22 mouse cellular contexts compared by ENCODE assay signal in genomic region chr14:77577481-77578251, GRCm38 (mm10).
DNase-seq lines count a peak whose midpoint lies in the region; ATAC-seq and TF ChIP-seq lines count a peak whose summit lies in the region.
"Had no signal": no experiment of that assay in that cellular context is flagged by ENCODE, and none has a peak within 500 bp of the region (broad histone marks: within the 10 kb centered on the region; RNA-seq: fewer than 3 reads in every experiment).

No protein-coding gene starts in this region.

- H3K4me3 ChIP-seq in forebrain, embryonic 13.5 days: no peak overlapping the region
- H3K4me3 ChIP-seq in forebrain, embryonic 11.5 days (ENCODE audit: low read depth, low read length): no peak overlapping the region
- H3K4me3 ChIP-seq in hindbrain, embryonic 16.5 days (ENCODE audit: low read length): no peak overlapping the region
- no peak overlapping the region for H3K4me3 ChIP-seq in hindbrain, postnatal 0 days (ENCODE audit: low read length)
- no peak overlapping the region for H3K4me3 ChIP-seq in limb, embryonic 13.5 days
- no peak overlapping the region for H3K4me3 ChIP-seq in limb, embryonic 10.5 days
- no peak overlapping the region for H3K4me3 ChIP-seq in forebrain, embryonic 16.5 days (replicated peaks; ENCODE audit: low read length)
- H3K4me3 ChIP-seq: embryonic facial prominence, embryonic 10.5 days; intestine, embryonic 15.5 days; limb, embryonic 15.5 days; liver, embryonic 15.5 days; midbrain, embryonic 10.5 days; neural tube, embryonic 13.5 days had no signal

- H3K4me1 ChIP-seq in forebrain, embryonic 13.5 days: peaks cover 54% of the 10 kb centered on the region
- peaks cover 10% of the 10 kb centered on the region; the same call in 1 of the 2 replicates for H3K4me1 ChIP-seq in forebrain, embryonic 11.5 days (replicated peaks; ENCODE audit: control insufficient read depth, insufficient read depth, low read length)
- H3K4me1 ChIP-seq in hindbrain, embryonic 16.5 days (ENCODE audit: control insufficient read depth, insufficient read depth, low read depth, low read length): peaks cover 5% of the 10 kb centered on the region
- H3K4me1 ChIP-seq in hindbrain, postnatal 0 days (ENCODE audit: insufficient read depth, low read length): no peaks in the 10 kb centered on the region
- H3K4me1 ChIP-seq in limb, embryonic 13.5 days: peaks cover 42% of the 10 kb centered on the region
- H3K4me1 ChIP-seq in limb, embryonic 10.5 days: peaks cover 37% of the 10 kb centered on the region
- peaks cover 51% of the 10 kb centered on the region for H3K4me1 ChIP-seq in forebrain, embryonic 16.5 days (replicated peaks; ENCODE audit: control insufficient read depth, insufficient read depth, low read length)
- H3K4me1 ChIP-seq: liver, embryonic 15.5 days had no signal

- H3K9me3 ChIP-seq in forebrain, embryonic 13.5 days (replicated peaks): no peaks in the 10 kb centered on the region
- H3K9me3 ChIP-seq in forebrain, embryonic 11.5 days (ENCODE audit: control insufficient read depth, low read length): no peaks in the 10 kb centered on the region
- no peaks in the 10 kb centered on the region for H3K9me3 ChIP-seq in hindbrain, embryonic 16.5 days (ENCODE audit: control insufficient read depth, low read length)
- H3K9me3 ChIP-seq in hindbrain, postnatal 0 days (ENCODE audit: low read length): no peaks in the 10 kb centered on the region
- 0 out of 2 replicates have a peak, but pooled peaks cover 3% of the 10 kb centered on the region for H3K9me3 ChIP-seq in limb, embryonic 13.5 days
- no peaks in the 10 kb centered on the region for H3K9me3 ChIP-seq in limb, embryonic 10.5 days (replicated peaks)
- no peaks in the 10 kb centered on the region for H3K9me3 ChIP-seq in forebrain, embryonic 16.5 days (ENCODE audit: control insufficient read depth, low read length)
- H3K9me3 ChIP-seq: embryonic facial prominence, embryonic 10.5 days; intestine, embryonic 15.5 days; limb, embryonic 15.5 days; liver, embryonic 15.5 days; midbrain, embryonic 10.5 days; neural tube, embryonic 13.5 days had no signal

- H3K9ac ChIP-seq in forebrain, embryonic 13.5 days: no peak overlapping the region
- no peak overlapping the region for H3K9ac ChIP-seq in forebrain, embryonic 11.5 days (ENCODE audit: low read length)
- no peak overlapping the region for H3K9ac ChIP-seq in hindbrain, embryonic 16.5 days (ENCODE audit: low read depth, low read length)
- H3K9ac ChIP-seq in hindbrain, postnatal 0 days (replicated peaks; ENCODE audit: low read length): no peak overlapping the region
- no peak overlapping the region for H3K9ac ChIP-seq in limb, embryonic 13.5 days
- no peak overlapping the region for H3K9ac ChIP-seq in forebrain, embryonic 16.5 days (replicated peaks; ENCODE audit: low read depth, low read length)
- H3K9ac ChIP-seq: intestine, embryonic 15.5 days; limb, embryonic 15.5 days; liver, embryonic 15.5 days; neural tube, embryonic 13.5 days had no signal

- TF ChIP-seq CTCF in hindbrain, postnatal 0 days (IDR thresholded peaks at IDR 0.05; ENCODE audit: low read depth): no peak

- H3K27ac ChIP-seq in forebrain, embryonic 13.5 days: peak overlapping the region; percentile 22; the same call in 1 of the 2 replicates
- H3K27ac ChIP-seq in forebrain, embryonic 11.5 days (ENCODE audit: low read depth, low read length): no peak overlapping the region
- H3K27ac ChIP-seq in hindbrain, embryonic 16.5 days (ENCODE audit: low read depth, low read length): peak overlapping the region; percentile 16; the same call in 1 of the 2 replicates
- H3K27ac ChIP-seq in hindbrain, postnatal 0 days: no peak overlapping the region
- 0 out of 2 replicates have a peak overlapping the region, but pooled peaks have one; percentile 33 for H3K27ac ChIP-seq in limb, embryonic 13.5 days
- no peak overlapping the region for H3K27ac ChIP-seq in limb, embryonic 10.5 days
- peak overlapping the region; percentile 63 for H3K27ac ChIP-seq in forebrain, embryonic 16.5 days (ENCODE audit: low read length)
- H3K27ac ChIP-seq: embryonic facial prominence, embryonic 10.5 days; intestine, embryonic 15.5 days; limb, embryonic 15.5 days; liver, embryonic 15.5 days; macrophage; midbrain, embryonic 10.5 days; neural tube, embryonic 13.5 days had no signal

- no peak for ATAC-seq in forebrain, embryonic 13.5 days
- no peak for ATAC-seq in forebrain, embryonic 11.5 days (replicated peaks; ENCODE audit: low FRiP score)
- ATAC-seq in hindbrain, embryonic 16.5 days: no peak
- no peak for ATAC-seq in hindbrain, postnatal 0 days
- ATAC-seq in limb, embryonic 13.5 days (ENCODE audit: low FRiP score, low read depth): no peak
- no peak for ATAC-seq in forebrain, embryonic 16.5 days
- ATAC-seq: intestine, embryonic 15.5 days had no signal

- H3K36me3 ChIP-seq in forebrain, embryonic 13.5 days (ENCODE audit: poor library complexity, severe bottlenecking): no peaks in the 10 kb centered on the region
- no peaks in the 10 kb centered on the region for H3K36me3 ChIP-seq in forebrain, embryonic 11.5 days (ENCODE audit: control insufficient read depth, insufficient read depth, low read length)
- H3K36me3 ChIP-seq in hindbrain, embryonic 16.5 days (ENCODE audit: control insufficient read depth, insufficient read depth, low read length): no peaks in the 10 kb centered on the region
- H3K36me3 ChIP-seq in hindbrain, postnatal 0 days (ENCODE audit: insufficient read depth, low read length): no peaks in the 10 kb centered on the region
- H3K36me3 ChIP-seq in limb, embryonic 13.5 days: no peaks in the 10 kb centered on the region
- H3K36me3 ChIP-seq in limb, embryonic 10.5 days: no peaks in the 10 kb centered on the region
- H3K36me3 ChIP-seq in forebrain, embryonic 16.5 days (ENCODE audit: control insufficient read depth, insufficient read depth): no peaks in the 10 kb centered on the region
- H3K36me3 ChIP-seq: embryonic facial prominence, embryonic 10.5 days; G1E; intestine, embryonic 15.5 days; limb, embryonic 15.5 days; liver, embryonic 15.5 days; midbrain, embryonic 10.5 days; neural tube, embryonic 13.5 days had no signal

- DNase-seq in forebrain, embryonic 11.5 days (ENCODE audit: low spot score): no peak
- no peak for DNase-seq in hindbrain, postnatal 0 days (ENCODE audit: low spot score)
- no peak for DNase-seq in limb, embryonic 10.5 days (ENCODE audit: low spot score)
- DNase-seq in MN1 (ENCODE audit: low spot score): no peak
- DNase-seq: adrenal gland, postnatal 14 days; cerebellum, adult 18-20 months; gastrocnemius, postnatal 14 days; kidney, adult 9 months; kidney, postnatal 25 days; thymus, postnatal 25 days had no signal

- no peaks in the 10 kb centered on the region for H3K27me3 ChIP-seq in forebrain, embryonic 13.5 days
- no peaks in the 10 kb centered on the region for H3K27me3 ChIP-seq in forebrain, embryonic 11.5 days (ENCODE audit: control insufficient read depth, insufficient read depth, low read length)
- no peaks in the 10 kb centered on the region for H3K27me3 ChIP-seq in hindbrain, embryonic 16.5 days (replicated peaks; ENCODE audit: control insufficient read depth, insufficient read depth, low read length)
- no peaks in the 10 kb centered on the region for H3K27me3 ChIP-seq in hindbrain, postnatal 0 days (ENCODE audit: insufficient read depth, low read length)
- no peaks in the 10 kb centered on the region for H3K27me3 ChIP-seq in limb, embryonic 13.5 days
- no peaks in the 10 kb centered on the region for H3K27me3 ChIP-seq in limb, embryonic 10.5 days (ENCODE audit: low read depth, poor library complexity, severe bottlenecking)
- H3K27me3 ChIP-seq in forebrain, embryonic 16.5 days (replicated peaks; ENCODE audit: control insufficient read depth, insufficient read depth, low read length): no peaks in the 10 kb centered on the region
- H3K27me3 ChIP-seq: intestine, embryonic 15.5 days; limb, embryonic 15.5 days; liver, embryonic 15.5 days; neural tube, embryonic 13.5 days had no signal

- no peak overlapping the region for H3K4me2 ChIP-seq in forebrain, embryonic 13.5 days
- no peak overlapping the region for H3K4me2 ChIP-seq in forebrain, embryonic 11.5 days (ENCODE audit: low read depth, low read length, severe bottlenecking)
- H3K4me2 ChIP-seq in hindbrain, embryonic 16.5 days (ENCODE audit: low read length): no peak overlapping the region
- H3K4me2 ChIP-seq in hindbrain, postnatal 0 days (ENCODE audit: low read depth, low read length): no peak overlapping the region
- H3K4me2 ChIP-seq in limb, embryonic 13.5 days (replicated peaks): no peak overlapping the region
- H3K4me2 ChIP-seq in forebrain, embryonic 16.5 days (ENCODE audit: low read length): no peak overlapping the region
- H3K4me2 ChIP-seq: intestine, embryonic 15.5 days; limb, embryonic 15.5 days; liver, embryonic 15.5 days; neural tube, embryonic 13.5 days had no signal

- WGBS in forebrain, embryonic 13.5 days: 85% methylated on average over 18 of the region's 18 CpGs
- 92% methylated on average over 18 of the region's 18 CpGs for WGBS in forebrain, embryonic 11.5 days
- WGBS in hindbrain, embryonic 16.5 days: 76% methylated on average over 18 of the region's 18 CpGs
- WGBS in hindbrain, postnatal 0 days: 69% methylated on average over 18 of the region's 18 CpGs
- WGBS in limb, embryonic 13.5 days: 58% methylated on average over 18 of the region's 18 CpGs
- 89% methylated on average over 18 of the region's 18 CpGs for WGBS in limb, embryonic 10.5 days
- 66% methylated on average over 18 of the region's 18 CpGs for WGBS in forebrain, embryonic 16.5 days

Comparison
In these comparisons a context has a peak if more than half of its experiments do, and no peak if none do; other contexts are left out.
1. H3K27ac ChIP-seq: peak in forebrain, embryonic 13.5 days (single experiment), hindbrain, embryonic 16.5 days (single experiment), limb, embryonic 13.5 days (single experiment) and forebrain, embryonic 16.5 days (single experiment); none in forebrain, embryonic 11.5 days (single experiment), hindbrain, postnatal 0 days (single experiment) and limb, embryonic 10.5 days (single experiment).